Comparison of ENCODE assay signal across 17 mouse cellular contexts in genomic region chr1:74293306-74293960, GRCm38 (mm10). TPM values are rescaled to one million over a fixed set of nuclear protein-coding genes. Genes with fewer than 3 reads are reported as not detected.
DNase-seq lines count a peak whose midpoint lies in the region; ATAC-seq and TF ChIP-seq lines count a peak whose summit lies in the region.
"Had no signal": no experiment of that assay in that cellular context is flagged by ENCODE, and none has a peak within 500 bp of the region (broad histone marks: within the 10 kb centered on the region; RNA-seq: fewer than 3 reads in every experiment).

No protein-coding gene starts in this region.

- no peaks in the 10 kb centered on the region for H3K27me3 ChIP-seq in kidney, adult 2 months (replicated peaks; ENCODE audit: control insufficient read depth, insufficient read depth, low read length)
- no peaks in the 10 kb centered on the region for H3K27me3 ChIP-seq in lung, embryonic 15.5 days
- H3K27me3 ChIP-seq: embryonic facial prominence, embryonic 13.5 days had no signal

- no peaks in the 10 kb centered on the region for H3K9me3 ChIP-seq in lung, embryonic 15.5 days
- H3K9me3 ChIP-seq: embryonic facial prominence, embryonic 13.5 days had no signal

- H3K27ac ChIP-seq in gastrocnemius, adult 2 months, result peak overlapping the region; percentile 97
- peak overlapping the region; percentile 10; the same call in 1 of the 2 replicates for H3K27ac ChIP-seq in kidney, adult 2 months (ENCODE audit: insufficient read depth, low read depth, low read length)
- peak overlapping the region; percentile 48 for H3K27ac ChIP-seq in lung, embryonic 15.5 days
- H3K27ac ChIP-seq: embryonic facial prominence, embryonic 13.5 days; kidney, postnatal 0 days had no signal

- TF ChIP-seq POLR2A in kidney, adult 2 months (IDR thresholded peaks at IDR 0.05; ENCODE audit: low read depth, low read length), result no peak

- DNase-seq in gastrocnemius, adult 2 months, result no peak
- DNase-seq in gastrocnemius, adult 8-10 months (ENCODE audit: low spot score in 2 of 2), result no peak
- DNase-seq in kidney, adult 2 months, result no peak
- DNase-seq in kidney, postnatal 14 days, result no peak
- no peak for DNase-seq in lung, postnatal 25 days (ENCODE audit: low spot score)
- peak; percentile 55 to 69 for DNase-seq in lung, postnatal 4 days
- DNase-seq in embryo, embryonic 10.5 days (ENCODE audit: low spot score), result no peak
- DNase-seq: cerebellum, adult 8-10 months; right cerebral cortex, postnatal 14 days had no signal

- no peak overlapping the region for H3K9ac ChIP-seq in lung, embryonic 15.5 days
- H3K9ac ChIP-seq: embryonic facial prominence, embryonic 13.5 days had no signal

- peak overlapping the region; percentile 3; the same call in 1 of the 2 replicates for H3K4me3 ChIP-seq in gastrocnemius, adult 2 months
- H3K4me3 ChIP-seq in kidney, adult 2 months (ENCODE audit: insufficient read depth, low read depth, low read length), result no peak overlapping the region
- H3K4me3 ChIP-seq in lung, embryonic 15.5 days, result no peak overlapping the region
- H3K4me3 ChIP-seq: embryonic facial prominence, embryonic 13.5 days had no signal

- no peaks in the 10 kb centered on the region for H3K36me3 ChIP-seq in kidney, adult 2 months (ENCODE audit: control insufficient read depth, insufficient read depth, low read length)
- H3K36me3 ChIP-seq in lung, embryonic 15.5 days, result peaks cover 43% of the 10 kb centered on the region

- H3K4me1 ChIP-seq in kidney, adult 2 months (ENCODE audit: control insufficient read depth, insufficient read depth, low read length), result peaks cover 25% of the 10 kb centered on the region
- H3K4me1 ChIP-seq in lung, embryonic 15.5 days, result peaks cover 72% of the 10 kb centered on the region

- intact Hi-C loops in gastrocnemius, adult 2 months (cut with DNase I), result no loop called here

- no peak for TF ChIP-seq CTCF in gastrocnemius, adult 2 months (IDR thresholded peaks at IDR 0.05)
- TF ChIP-seq CTCF in kidney, adult 2 months (conservative IDR thresholded peaks at IDR 0.05; ENCODE audit: insufficient read depth, insufficient read length, low read depth, low read length), result no peak

- 81% methylated on average over 8 of the region's 8 CpGs for WGBS in kidney, adult 2 months
- 70% methylated on average over 8 of the region's 8 CpGs for WGBS in lung, embryonic 15.5 days

- ATAC-seq in lung, embryonic 15.5 days (ENCODE audit: borderline replicate concordance, extremely low read depth, low FRiP score, low TSS enrichment), result peak; percentile 45
- ATAC-seq: forebrain, embryonic 16.5 days had no signal

- H3K4me2 ChIP-seq in lung, embryonic 15.5 days, result no peak overlapping the region
- H3K4me2 ChIP-seq: embryonic facial prominence, embryonic 13.5 days had no signal

RNA-seq across cellular contexts. Expression of gene Pnkd, which starts 8.7 kb away (rescaled TPM):
- total RNA-seq in gastrocnemius, adult 2 months (2021), result 10 to 100 TPM; 45.4 to 70.5 TPM
- 10 to 100 TPM; 51.9 to 56.2 (median 53.1) TPM for total RNA-seq in gastrocnemius, adult 8-10 months (2022)
- polyA plus RNA-seq in kidney, adult 2 months (2012; rRNA removed), result 139 and 165 TPM in 2 replicates
- 103 and 106 TPM in 2 replicates for polyA plus RNA-seq in lung, embryonic 15.5 days (2015; fragmentation: Nextera tagmentation; extraction: Ambion mirVana)

RNA-seq across cellular contexts. Expression of gene Aamp, which starts 8.9 kb away (rescaled TPM):
- 10 to 100 TPM; 69.4 to 76.1 TPM for total RNA-seq in gastrocnemius, adult 2 months (2021)
- 10 to 100 TPM; 73.2 to 88.7 (median 78.0) TPM for total RNA-seq in gastrocnemius, adult 8-10 months (2022)
- 212 and 217 TPM in 2 replicates for polyA plus RNA-seq in kidney, adult 2 months (2012; rRNA removed)
- 248 and 261 TPM in 2 replicates for polyA plus RNA-seq in lung, embryonic 15.5 days (2015; fragmentation: Nextera tagmentation; extraction: Ambion mirVana)

RNA-seq across cellular contexts. Expression of gene Tmbim1, which starts 12.0 kb away (rescaled TPM):
- 10 to 100 TPM; 35.2 to 35.4 TPM for total RNA-seq in gastrocnemius, adult 2 months (2021)
- total RNA-seq in gastrocnemius, adult 8-10 months (2022), result 10 to 100 TPM; 31.3 to 38.1 (median 32.9) TPM
- polyA plus RNA-seq in kidney, adult 2 months (2012; rRNA removed), result 74.1 and 103 TPM in 2 replicates
- 38.0 and 44.4 TPM in 2 replicates for polyA plus RNA-seq in lung, embryonic 15.5 days (2015; fragmentation: Nextera tagmentation; extraction: Ambion mirVana)

RNA-seq across cellular contexts. Expression of gene Gpbar1, which starts 15.1 kb away (rescaled TPM):
- total RNA-seq in gastrocnemius, adult 2 months (2021), result not detected
- not detected for total RNA-seq in gastrocnemius, adult 8-10 months (2022)
- 0.20 and 0.48 TPM in 2 replicates for polyA plus RNA-seq in kidney, adult 2 months (2012; rRNA removed)
- polyA plus RNA-seq in lung, embryonic 15.5 days (2015; fragmentation: Nextera tagmentation; extraction: Ambion mirVana), result 0.19 TPM in 1 of 2 replicates, not detected in the other
- total RNA-seq: gastrocnemius, postnatal 4 days; MEL; monocyte, adult 5-6 weeks had no signal
- polyA plus RNA-seq: C2C12 had no signal

RNA-seq across cellular contexts. Expression of gene Arpc2, which starts 57.5 kb away (rescaled TPM):
- total RNA-seq in gastrocnemius, adult 2 months (2021), result 10 to 100 TPM; 58.8 to 78.5 TPM
- 10 to 100 TPM; 70.0 to 81.5 (median 72.2) TPM for total RNA-seq in gastrocnemius, adult 8-10 months (2022)
- polyA plus RNA-seq in kidney, adult 2 months (2012; rRNA removed), result 124 TPM in 2 replicates
- 429 and 448 TPM in 2 replicates for polyA plus RNA-seq in lung, embryonic 15.5 days (2015; fragmentation: Nextera tagmentation; extraction: Ambion mirVana)

Comparison
In these comparisons a context has a peak if more than half of its experiments do, and no peak if none do; other contexts are left out.
1. DNase-seq: peak in lung, postnatal 4 days (2 of 2); none in gastrocnemius, adult 2 months (single experiment), gastrocnemius, adult 8-10 months (0 of 2), kidney, adult 2 months (single experiment), kidney, postnatal 14 days (single experiment), lung, postnatal 25 days (single experiment) and embryo, embryonic 10.5 days (single experiment).
2. H3K27ac ChIP-seq: peak in every context shown above with its lines; median percentile 97 in gastrocnemius, adult 2 months; 48 in lung, embryonic 15.5 days; 10 in kidney, adult 2 months.